Mouse (Mus musculus) midbrain, embryonic 12.5 days (tissue): ENCODE results near the gene Sgms1. TPM values are rescaled to one million over a fixed set of nuclear protein-coding genes. Genes with fewer than 3 reads are reported as not detected.
A peak's percentile ranks its signal among the peaks of the same experiment; 100 is the strongest.

Experiments
- ATAC-seq: fragments of 200-750 bp; cut with Nextera tagmentation; 2 replicates; pipeline ENCODE4 v1.8.0; 2017; ENCODE audit warnings: low read depth, moderate TSS enrichment, moderate library complexity; ENCODE audit not compliant: low FRiP score
- H3K27ac ChIP-seq: fragments of 300-500 bp; sonication (generic); replicated peaks from 2 replicates; pipeline ENCODE4 v1.5.1; 2016; ENCODE audit warnings: mild to moderate bottlenecking
- H3K27me3 ChIP-seq: fragments of 300-500 bp; sonication (generic); 2 replicates; pipeline ENCODE4 v1.6.1; 2016; ENCODE audit warnings: mild to moderate bottlenecking
- H3K36me3 ChIP-seq: fragments of 300-500 bp; sonication (generic); 2 replicates; pipeline ENCODE4 v1.6.1; 2016
- H3K4me1 ChIP-seq: fragments of 300-500 bp; sonication (generic); 2 replicates; pipeline ENCODE4 v1.6.1; 2016
- H3K4me2 ChIP-seq: fragments of 300-500 bp; sonication (generic); replicated peaks from 2 replicates; pipeline ENCODE4 v1.6.1; 2016; ENCODE audit warnings: mild to moderate bottlenecking, moderate library complexity
- H3K4me3 ChIP-seq: fragments of 300-500 bp; sonication (generic); 2 replicates; pipeline ENCODE4 v1.5.1; 2016; ENCODE audit warnings: mild to moderate bottlenecking
- H3K9ac ChIP-seq: fragments of 300-500 bp; sonication (generic); replicated peaks from 2 replicates; pipeline ENCODE4 v1.6.1; 2016; ENCODE audit warnings: mild to moderate bottlenecking, moderate library complexity
- H3K9me3 ChIP-seq: fragments of 300-500 bp; sonication (generic); 2 replicates; pipeline ENCODE4 v1.6.1; 2016; ENCODE audit warnings: mild to moderate bottlenecking
- WGBS: fragments of 180-500 bp; shearing (Covaris S2); methylation state at CpG from one replicate; pipeline ENCODE4 v1.1.7; 2016; 5-methylcytosine and 5-hydroxymethylcytosine counted together
- polyA plus RNA-seq: library from polyadenylated mRNA; unstranded; fragments of >200 nt; fragmentation: Nextera tagmentation; extraction: Ambion mirVana; gene quantifications from 2 replicates; pipeline ENCODE4 v1.2.1, GENCODE M21; 2016

Sgms1 gene
- polyA plus RNA-seq, 1 experiment from 2014 or later, result 15.1 TPM

DNA sequence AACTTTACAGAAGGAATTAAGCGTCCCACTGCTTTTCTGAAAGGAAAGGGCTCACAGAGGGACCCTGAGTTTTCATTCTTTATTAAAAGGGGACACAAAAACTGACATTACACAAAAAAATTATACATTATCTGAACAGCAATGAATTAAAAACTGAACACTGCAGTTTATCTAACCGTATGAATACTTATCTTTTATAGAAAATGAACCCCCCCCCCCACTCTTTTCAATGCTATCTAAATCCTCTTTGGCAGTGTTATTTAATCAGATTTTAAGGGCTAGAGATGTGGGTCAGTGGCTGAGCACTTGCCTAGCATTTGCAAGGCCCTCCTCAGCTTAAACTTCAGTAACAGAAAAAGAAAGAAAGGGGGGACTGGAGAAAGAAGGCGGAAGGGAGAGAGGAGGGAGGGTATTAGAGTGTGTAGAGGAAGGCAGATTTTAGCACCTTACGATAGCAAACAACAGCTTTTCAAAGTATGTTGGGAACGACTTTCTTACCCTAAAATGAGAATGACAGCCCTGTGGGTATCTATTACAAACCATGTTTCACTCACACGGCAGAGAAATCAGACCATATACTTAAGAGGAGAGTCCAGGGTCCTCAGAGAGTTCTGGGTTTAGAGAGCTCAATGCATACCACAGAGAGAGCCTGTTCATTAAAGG is 215.9 kb downstream of the Sgms1 start:
- Histone ChIP-seq H3K27me3 (no peaks in the 10 kb centered on the region), H3K4me3 (no peak overlapping the region), H3K36me3 (no peaks in the 10 kb centered on the region), H3K27ac (no peak overlapping the region), H3K4me1 (0 out of 2 replicates have a peak, but pooled peaks cover 6% of the 10 kb centered on the region), H3K9me3 (no peaks in the 10 kb centered on the region), H3K4me2 (no peak overlapping the region), H3K9ac (no peak overlapping the region)
- ATAC-seq, result no peak
- WGBS, result 46% methylated on average over 6 of the region's 6 CpGs

DNA sequence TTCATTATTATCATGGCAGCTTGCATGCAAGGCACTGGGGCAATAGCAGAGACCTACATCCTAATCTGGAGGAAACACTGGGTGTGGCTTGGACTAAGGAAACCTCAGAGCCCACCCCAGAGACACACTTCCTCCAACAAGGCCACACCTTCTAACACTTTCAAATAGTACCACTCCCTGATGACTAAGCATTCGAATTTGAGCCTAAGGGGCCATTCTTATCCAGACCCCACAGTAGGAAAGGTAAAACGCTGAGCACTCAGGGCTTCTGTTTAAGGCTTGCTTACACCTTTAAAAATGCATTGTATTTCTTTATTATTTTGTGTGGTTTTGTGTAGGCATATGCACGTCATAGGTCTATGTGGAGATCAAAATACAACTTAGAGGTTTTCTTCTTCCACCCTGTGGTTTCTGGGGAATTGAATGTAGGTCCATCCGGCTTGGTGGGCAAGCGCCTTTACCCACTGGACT is 217.0 kb downstream of the Sgms1 start:
- H3K4me1 ChIP-seq, result 0 out of 2 replicates have a peak, but pooled peaks cover 6% of the 10 kb centered on the region
- H3K27me3 ChIP-seq, result no peaks in the 10 kb centered on the region
- H3K4me2 ChIP-seq, result no peak overlapping the region
- WGBS, result 93% methylated on average over 5 of the region's 5 CpGs
- ATAC-seq, result no peak
- no peak overlapping the region for H3K9ac ChIP-seq
- no peak overlapping the region for H3K27ac ChIP-seq
- no peak overlapping the region for H3K4me3 ChIP-seq
- no peaks in the 10 kb centered on the region for H3K36me3 ChIP-seq
- H3K9me3 ChIP-seq, result no peaks in the 10 kb centered on the region

DNA sequence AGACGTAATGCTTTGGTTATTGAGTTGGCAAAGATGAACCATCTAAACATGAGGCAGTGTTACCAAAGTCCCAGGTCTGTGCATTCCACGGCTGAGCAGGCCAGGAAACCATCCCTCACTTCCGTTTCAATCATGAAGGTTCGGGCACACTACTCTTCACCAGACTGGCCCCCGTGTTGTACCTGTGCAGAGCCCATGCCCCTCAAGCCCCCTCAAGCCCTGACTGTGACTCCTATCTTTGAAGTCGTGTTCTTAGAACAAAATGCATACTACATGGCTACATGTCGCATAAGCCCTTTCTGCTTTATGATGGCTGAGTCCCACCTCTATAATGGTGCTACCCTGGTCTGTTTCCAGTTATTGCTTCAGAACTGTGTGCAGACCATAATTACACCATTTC is 217.5 kb downstream of the Sgms1 start:
- H3K4me2 ChIP-seq, result no peak overlapping the region
- 0 out of 2 replicates have a peak, but pooled peaks cover 6% of the 10 kb centered on the region for H3K4me1 ChIP-seq
- 90% methylated on average over 7 of the region's 7 CpGs for WGBS
- no peak overlapping the region for H3K9ac ChIP-seq
- H3K36me3 ChIP-seq, result no peaks in the 10 kb centered on the region
- no peaks in the 10 kb centered on the region for H3K27me3 ChIP-seq
- no peak overlapping the region for H3K4me3 ChIP-seq
- H3K27ac ChIP-seq, result no peak overlapping the region
- no peaks in the 10 kb centered on the region for H3K9me3 ChIP-seq
- no peak for ATAC-seq

DNA sequence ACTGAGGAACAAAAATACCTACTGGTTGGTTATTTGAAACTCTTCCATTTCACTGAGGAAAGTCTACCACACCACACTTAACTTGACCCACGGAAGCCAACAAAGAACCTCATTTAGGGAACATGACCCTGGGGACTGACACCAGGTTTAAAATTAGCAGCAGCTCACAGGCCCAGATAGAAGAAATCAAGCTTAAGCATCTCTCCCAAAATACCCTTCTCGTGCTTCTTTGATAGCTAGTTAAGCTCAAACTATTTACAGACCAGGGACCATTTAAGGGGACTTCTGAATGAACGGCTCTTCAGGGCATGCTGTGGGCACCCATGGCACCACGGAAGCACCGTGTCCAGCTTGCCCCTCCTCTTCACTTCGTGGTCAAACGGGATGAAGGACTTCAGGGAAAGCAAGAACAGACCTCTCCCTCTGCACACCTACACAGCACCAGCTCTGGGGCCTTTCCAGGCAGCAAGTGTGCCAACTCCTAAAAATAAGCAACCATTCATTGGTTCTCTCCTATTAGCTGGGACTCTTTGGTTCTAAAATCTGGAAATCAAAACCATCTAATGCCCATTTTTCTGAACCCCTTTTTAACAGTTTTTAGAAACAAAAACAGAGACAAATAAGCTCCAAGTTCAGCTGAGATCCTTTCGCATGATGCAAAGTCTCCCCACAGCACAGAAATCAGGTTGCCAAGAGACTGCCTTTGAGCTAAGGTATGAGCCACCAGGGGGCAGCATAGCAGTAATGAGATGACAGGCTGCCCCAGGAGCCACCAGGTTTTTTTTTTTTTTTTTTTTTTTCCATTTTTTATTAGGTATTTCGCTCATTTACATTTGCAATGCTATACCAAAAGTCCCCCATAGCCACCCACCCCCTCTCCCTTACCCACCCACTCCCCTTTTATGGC is 219.6 kb downstream of the Sgms1 start:
- ATAC-seq, result 0 out of 2 replicates have a peak, but pooled peaks have one; percentile 58
- no peaks in the 10 kb centered on the region for H3K36me3 ChIP-seq
- 79% methylated on average over 8 of the region's 9 CpGs for WGBS
- 0 out of 2 replicates have a peak, but pooled peaks cover 6% of the 10 kb centered on the region for H3K4me1 ChIP-seq
- H3K27me3 ChIP-seq, result no peaks in the 10 kb centered on the region
- H3K4me3 ChIP-seq, result no peak overlapping the region
- H3K4me2 ChIP-seq, result no peak overlapping the region
- no peaks in the 10 kb centered on the region for H3K9me3 ChIP-seq
- no peak overlapping the region for H3K9ac ChIP-seq
- no peak overlapping the region for H3K27ac ChIP-seq

DNA sequence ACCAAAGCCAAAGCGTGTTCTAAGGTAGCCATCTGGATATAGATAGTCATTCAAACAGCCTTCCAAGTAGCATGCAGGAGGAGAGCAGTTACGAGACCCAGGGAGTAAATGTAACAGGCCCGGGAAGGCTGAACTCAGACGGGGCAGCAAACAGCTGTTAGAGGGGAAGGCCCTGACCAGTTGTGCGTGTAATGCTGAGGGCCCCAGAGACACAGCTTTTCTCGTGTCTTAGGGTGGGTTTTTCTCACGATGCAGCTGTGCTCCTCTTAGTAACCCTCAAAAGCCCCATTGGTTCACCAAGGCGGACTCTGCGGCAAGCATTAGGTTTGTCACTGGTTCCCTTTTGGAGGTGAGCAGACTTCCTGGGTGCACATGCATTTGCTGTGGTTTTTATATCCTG is 221.5 kb downstream of the Sgms1 start:
- WGBS, result 88% methylated on average over 9 of the region's 9 CpGs
- Histone ChIP-seq H3K4me2 (no peak overlapping the region), H3K9ac (no peak overlapping the region), H3K27ac (no peak overlapping the region), H3K36me3 (no peaks in the 10 kb centered on the region), H3K4me1 (no peaks in the 10 kb centered on the region), H3K27me3 (no peaks in the 10 kb centered on the region), H3K4me3 (no peak overlapping the region), H3K9me3 (no peaks in the 10 kb centered on the region)
- ATAC-seq, result no peak

DNA sequence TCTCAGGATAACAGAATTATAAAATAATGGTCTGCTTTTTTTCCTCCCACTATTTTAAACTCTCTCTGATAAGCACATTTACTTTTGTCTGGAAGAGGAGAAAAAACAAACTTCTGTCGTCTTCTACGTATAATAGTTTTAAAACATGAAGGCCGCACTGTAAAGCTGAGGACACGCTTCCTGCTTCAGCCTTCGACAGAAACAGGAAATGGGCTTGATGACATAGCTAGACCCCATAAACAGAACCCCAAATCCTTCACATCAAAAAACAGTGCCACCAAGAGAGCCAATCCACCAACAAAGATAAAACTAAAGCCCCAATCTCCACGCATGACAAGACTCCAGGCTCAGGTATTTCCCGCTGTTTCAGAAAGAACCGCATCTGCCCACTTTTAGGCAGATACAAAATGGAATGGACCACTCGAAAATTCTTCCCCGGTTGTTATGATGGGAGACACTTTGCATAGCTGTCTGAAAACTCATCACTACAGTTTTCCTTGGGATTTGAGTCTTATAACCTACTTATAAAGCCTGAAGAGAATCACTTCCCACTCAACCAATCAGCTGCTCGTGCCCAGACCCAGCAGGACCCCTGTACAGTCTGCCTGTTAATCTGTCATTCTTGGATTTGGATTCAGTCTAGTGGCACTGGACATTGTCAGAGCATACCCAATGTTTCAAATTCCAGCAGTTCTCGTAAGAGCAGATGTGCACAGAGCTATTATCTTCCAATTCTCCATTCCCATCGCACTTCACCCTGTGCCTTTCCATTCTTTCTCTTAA is 222.5 kb downstream of the Sgms1 start:
- no peaks in the 10 kb centered on the region for H3K27me3 ChIP-seq
- H3K9ac ChIP-seq, result no peak overlapping the region
- H3K4me2 ChIP-seq, result no peak overlapping the region
- 93% methylated on average over 13 of the region's 13 CpGs for WGBS
- no peak for ATAC-seq
- no peak overlapping the region for H3K4me3 ChIP-seq
- H3K9me3 ChIP-seq, result no peaks in the 10 kb centered on the region
- no peaks in the 10 kb centered on the region for H3K4me1 ChIP-seq
- no peak overlapping the region for H3K27ac ChIP-seq
- no peaks in the 10 kb centered on the region for H3K36me3 ChIP-seq

DNA sequence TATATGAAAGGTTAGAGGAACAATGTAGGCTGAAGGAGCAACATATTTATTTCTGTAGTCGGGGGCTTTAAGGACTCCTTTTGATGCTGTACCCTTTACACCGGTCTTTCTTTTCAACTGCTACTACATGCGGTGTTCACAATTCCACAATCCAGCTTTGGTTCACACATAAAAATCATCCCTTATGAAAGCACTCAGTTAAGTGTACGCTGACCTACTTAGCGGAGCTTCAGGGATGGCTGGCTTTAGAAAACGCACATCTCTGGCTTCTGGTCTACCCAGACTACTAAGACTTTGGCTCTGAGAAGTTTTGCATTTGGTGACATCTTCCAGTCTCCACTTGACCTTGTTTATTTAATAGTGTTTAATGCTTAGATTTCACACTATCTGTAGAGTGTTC is 223.8 kb downstream of the Sgms1 start:
- Histone ChIP-seq H3K27ac (no peak overlapping the region), H3K27me3 (no peaks in the 10 kb centered on the region), H3K4me2 (no peak overlapping the region)

DNA sequence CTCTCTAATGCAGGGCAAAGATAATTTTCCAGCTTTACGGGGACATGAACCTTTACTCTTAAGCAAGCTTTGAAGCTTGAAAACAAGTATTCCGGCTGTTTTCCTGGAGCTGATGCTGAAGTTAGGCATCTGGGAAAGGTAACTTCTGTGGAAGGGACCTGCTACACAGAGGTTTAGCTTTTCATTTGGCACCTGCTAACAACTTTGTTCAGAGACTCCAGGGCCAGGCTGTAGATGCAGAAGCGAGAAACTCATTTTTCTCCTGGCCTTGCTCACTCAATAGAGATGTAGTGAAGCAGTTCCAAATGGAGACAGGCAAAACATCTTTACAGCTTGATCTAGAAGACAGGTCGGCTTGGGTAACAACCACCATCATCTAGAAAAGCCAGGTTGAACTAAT is 225.4 kb downstream of the Sgms1 start:
- no peak overlapping the region for H3K4me3 ChIP-seq
- no peak overlapping the region for H3K9ac ChIP-seq
- no peak overlapping the region for H3K4me2 ChIP-seq
- no peaks in the 10 kb centered on the region for H3K9me3 ChIP-seq
- H3K27me3 ChIP-seq, result no peaks in the 10 kb centered on the region
- H3K27ac ChIP-seq, result no peak overlapping the region
- no peaks in the 10 kb centered on the region for H3K4me1 ChIP-seq
- ATAC-seq, result no peak
- 95% methylated on average over 4 of the region's 4 CpGs for WGBS
- H3K36me3 ChIP-seq, result peaks cover 3% of the 10 kb centered on the region; the same call in 1 of the 2 replicates

More for the DNA sequence above, 223.8 kb downstream of the Sgms1 start:
- H3K9me3 ChIP-seq, result no peaks in the 10 kb centered on the region
- no peak overlapping the region for H3K9ac ChIP-seq
- ATAC-seq, result no peak
- no peaks in the 10 kb centered on the region for H3K4me1 ChIP-seq
- no peak overlapping the region for H3K4me3 ChIP-seq
- WGBS, result 88% methylated on average over 6 of the region's 6 CpGs
- no peaks in the 10 kb centered on the region for H3K36me3 ChIP-seq

DNA sequence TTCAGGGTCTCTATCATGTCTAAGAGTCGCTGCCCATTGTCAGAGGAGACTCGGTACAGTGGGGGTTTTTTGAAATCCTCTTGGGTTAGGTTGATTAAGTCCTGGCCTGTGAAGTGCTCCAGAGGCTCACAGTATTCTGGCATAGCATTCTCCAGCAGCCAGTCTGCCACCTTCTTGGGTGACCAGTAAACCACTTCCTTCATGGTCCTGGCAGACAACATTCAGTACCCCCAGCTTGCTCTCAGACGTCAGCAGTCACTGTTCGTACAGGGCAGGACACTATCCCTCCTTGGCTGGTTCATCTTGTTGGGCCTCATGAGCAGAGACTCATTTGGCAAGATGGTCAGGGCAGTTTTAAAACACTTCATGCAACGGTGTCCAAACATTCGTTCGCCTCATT is 229.6 kb downstream of the Sgms1 start:
- H3K36me3 ChIP-seq, result peaks cover 3% of the 10 kb centered on the region; the same call in 1 of the 2 replicates
- 97% methylated on average over 7 of the region's 7 CpGs for WGBS
- no peak for ATAC-seq

DNA sequence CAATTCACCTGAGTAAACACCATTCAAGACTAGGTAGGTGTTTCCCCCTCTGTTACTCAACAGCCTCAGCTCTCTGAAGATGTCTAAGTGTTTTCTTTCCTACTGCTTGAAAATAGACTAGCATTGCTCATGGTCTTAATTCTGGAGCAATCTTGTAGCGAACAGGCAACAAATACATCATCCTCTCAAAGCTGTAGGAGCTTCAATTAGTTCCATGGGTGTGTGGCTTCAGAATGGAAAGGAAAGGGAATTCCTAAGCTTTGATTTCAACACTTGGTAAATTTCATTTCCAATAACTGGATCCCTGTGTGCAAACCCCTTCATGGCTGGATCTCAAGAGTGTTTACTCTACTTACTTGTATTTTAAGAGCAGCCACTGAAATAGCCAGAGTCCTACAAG is 230.3 kb downstream of the Sgms1 start:
- WGBS, result 94% methylated on average over 1 of the region's 1 CpGs
- ATAC-seq, result no peak

More for the DNA sequence above, 229.6 kb downstream of the Sgms1 start:
- Histone ChIP-seq H3K4me2 (no peak overlapping the region), H3K27ac (no peak overlapping the region), H3K9ac (no peak overlapping the region), H3K4me3 (no peak overlapping the region), H3K9me3 (no peaks in the 10 kb centered on the region), H3K27me3 (no peaks in the 10 kb centered on the region), H3K4me1 (no peaks in the 10 kb centered on the region)

DNA sequence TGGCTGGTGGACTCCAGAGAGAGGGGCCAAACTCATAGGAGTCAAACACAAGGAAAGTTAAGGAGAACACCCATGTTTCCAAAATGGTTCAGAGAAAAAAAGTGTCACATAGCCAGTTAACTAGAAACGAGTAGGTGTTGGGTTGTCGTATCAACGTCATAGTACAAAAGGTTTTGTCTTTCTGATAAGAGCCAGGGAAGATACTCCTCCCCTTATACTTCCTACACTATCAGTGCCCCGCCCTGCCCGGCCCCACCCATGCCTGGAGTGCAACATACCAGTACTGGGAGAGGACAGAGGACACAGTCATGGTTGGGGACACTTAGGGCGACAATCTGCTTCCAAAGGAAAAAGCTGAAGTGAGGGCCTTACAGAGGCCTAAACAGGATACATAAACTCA is 232.5 kb downstream of the Sgms1 start:
- H3K4me2 ChIP-seq, result no peak overlapping the region
- H3K9ac ChIP-seq, result no peak overlapping the region
- no peak overlapping the region for H3K4me3 ChIP-seq
- no peaks in the 10 kb centered on the region for H3K9me3 ChIP-seq
- no peaks in the 10 kb centered on the region for H3K4me1 ChIP-seq
- no peak for ATAC-seq
- 89% methylated on average over 6 of the region's 6 CpGs for WGBS
- no peak overlapping the region for H3K27ac ChIP-seq
- H3K27me3 ChIP-seq, result no peaks in the 10 kb centered on the region
- peaks cover 3% of the 10 kb centered on the region; the same call in 1 of the 2 replicates for H3K36me3 ChIP-seq

More for the DNA sequence above, 230.3 kb downstream of the Sgms1 start:
- Histone ChIP-seq H3K27me3 (no peaks in the 10 kb centered on the region), H3K9me3 (no peaks in the 10 kb centered on the region), H3K4me1 (no peaks in the 10 kb centered on the region), H3K4me3 (no peak overlapping the region), H3K9ac (no peak overlapping the region), H3K4me2 (no peak overlapping the region), H3K36me3 (peaks cover 3% of the 10 kb centered on the region; the same call in 1 of the 2 replicates), H3K27ac (no peak overlapping the region)
